Mouse (Mus musculus) heart, postnatal 14 days (tissue): ENCODE results near the gene Slc37a3. TPM values are rescaled to one million over a fixed set of nuclear protein-coding genes. Genes with fewer than 3 reads are reported as not detected.
"Not testable (repeated sequence)": the region's sequence is repeated elsewhere in the genome, so short reads cannot be mapped to it uniquely, and the experiment has no call there.

Source experiments
- DNase-seq, 2 experiments: peaks; one replicate each; pipeline ENCODE4 v3.0.0; 2021 to 2022
- intact Hi-C: fragments of 180-260 bp; cut with DNase I; formaldehyde crosslinking; loops from one replicate; pipeline ENCODE4 v1.15.1; 2025
- long read RNA-seq, 2 experiments: library from polyadenylated mRNA; stranded (forward); transcript quantifications; one replicate each; pipeline ENCODE4 v2.0.0; 2021
- total RNA-seq, 2 experiments: library from RNA; stranded (reverse); gene quantifications; 2 replicates each; pipeline ENCODE4 v1.2.3; 2021

Gene Slc37a3
- 10 to 100 TPM; 20.0 to 24.1 TPM for total RNA-seq
- long read RNA-seq, experiment 1, full-length matches to known transcripts, result 14 of 24 reads
- long read RNA-seq, experiment 1, partial matches to known transcripts, result 4 of 24 reads
- long read RNA-seq, experiment 1, other reads (novel, unspliced or antisense), result 6 of 24 reads
- long read RNA-seq, experiment 2, full-length matches to known transcripts, result 10 of 20 reads
- long read RNA-seq, experiment 2, partial matches to known transcripts, result 0 of 20 reads
- long read RNA-seq, experiment 2, other reads (novel, unspliced or antisense), result 10 of 20 reads

DNA sequence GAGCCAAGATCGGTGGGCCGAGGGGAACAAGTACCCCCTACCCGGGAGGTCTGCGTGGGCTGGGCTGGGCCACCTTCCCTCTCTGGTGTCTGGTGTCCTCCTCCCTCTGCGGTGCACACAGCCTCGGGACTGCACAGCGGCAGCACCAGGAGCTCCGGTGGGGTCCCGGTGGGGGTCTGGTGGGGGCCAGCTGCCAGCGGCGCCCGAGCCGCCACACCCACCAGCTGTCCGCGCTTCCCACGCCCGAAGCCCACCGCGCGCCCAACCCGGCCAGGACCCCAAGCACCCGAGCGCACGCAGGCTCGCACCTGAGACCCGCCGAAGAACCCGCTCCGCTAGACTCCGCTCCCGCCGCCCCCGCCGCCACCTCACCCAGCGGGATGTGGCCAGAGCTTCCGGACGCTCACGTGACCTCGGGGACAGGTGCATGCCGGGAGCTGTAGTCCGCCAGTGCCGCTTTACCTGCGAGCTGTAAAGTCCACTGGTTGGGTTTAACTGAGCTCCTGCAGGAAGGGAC is at the start of gene Slc37a3:
Slc37a3 (minus strand) TSS at position 365 of the 517 bp plus-strand sequence.
- peak; percentile 88 for DNase-seq
- intact Hi-C loops, result no loop called here

DNA sequence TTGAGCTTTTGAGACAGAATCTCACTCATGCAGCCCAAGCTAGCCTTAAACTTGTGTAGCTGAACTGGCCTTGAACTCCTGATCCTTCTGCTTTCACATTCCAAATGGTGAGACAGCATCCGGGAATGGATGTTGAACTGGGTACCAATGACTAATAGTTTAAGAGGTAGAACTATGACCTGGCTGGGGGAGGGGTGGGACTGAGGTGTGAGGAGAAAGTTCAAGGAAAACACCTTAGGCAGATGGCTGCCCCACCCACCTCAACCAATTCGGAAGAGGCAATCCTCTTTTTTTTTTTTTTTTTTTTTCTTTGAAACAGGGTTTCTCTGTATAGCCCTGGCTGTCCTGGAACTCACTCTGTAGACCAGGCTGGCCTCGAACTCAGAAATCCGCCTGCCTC is 49.2 kb upstream of the Slc37a3 start:
- intact Hi-C loops, result no loop called here
- no peak for DNase-seq

DNA sequence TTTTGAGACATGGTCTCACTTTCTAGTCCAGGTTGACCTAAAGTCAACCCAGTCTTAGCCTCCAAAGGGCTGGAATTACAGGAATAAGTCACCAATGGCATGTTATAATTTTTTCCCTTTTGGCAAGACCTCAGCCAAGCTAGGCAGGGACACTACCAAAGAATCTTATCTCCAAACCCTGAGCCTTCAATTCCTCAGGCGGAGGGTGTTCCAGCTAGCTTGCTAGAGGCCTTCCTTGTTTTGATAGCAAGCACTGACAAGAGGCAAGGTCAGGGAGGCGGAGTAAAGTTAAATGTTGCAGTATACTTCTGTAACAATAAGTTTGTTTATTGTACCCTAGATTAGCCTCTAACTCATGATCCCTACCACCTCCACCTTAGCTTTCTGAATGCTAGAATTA is 47.7 kb upstream of the Slc37a3 start:
- no peak for DNase-seq
- intact Hi-C loops, result no loop called here

DNA sequence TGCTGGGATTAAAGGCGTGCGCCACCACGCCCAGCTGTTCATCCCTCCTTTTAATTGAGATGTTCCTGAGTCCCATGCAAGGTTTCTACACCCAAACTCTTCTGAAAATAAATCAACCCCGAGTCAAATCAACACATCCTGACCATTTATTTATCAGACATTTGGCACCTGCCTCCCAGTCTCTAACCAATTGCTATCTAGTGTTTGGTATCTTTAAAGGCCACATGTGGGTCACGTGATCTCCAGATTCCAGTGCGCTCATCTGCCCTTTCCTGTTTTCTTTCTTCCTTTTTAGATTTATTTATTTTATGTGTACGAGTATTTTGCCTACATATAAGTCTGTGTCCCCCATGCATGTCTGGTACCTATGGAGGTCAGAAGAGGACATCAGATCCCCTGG is 46.2 kb upstream of the Slc37a3 start:
- no peak for DNase-seq
- intact Hi-C loops, result no loop called here

DNA sequence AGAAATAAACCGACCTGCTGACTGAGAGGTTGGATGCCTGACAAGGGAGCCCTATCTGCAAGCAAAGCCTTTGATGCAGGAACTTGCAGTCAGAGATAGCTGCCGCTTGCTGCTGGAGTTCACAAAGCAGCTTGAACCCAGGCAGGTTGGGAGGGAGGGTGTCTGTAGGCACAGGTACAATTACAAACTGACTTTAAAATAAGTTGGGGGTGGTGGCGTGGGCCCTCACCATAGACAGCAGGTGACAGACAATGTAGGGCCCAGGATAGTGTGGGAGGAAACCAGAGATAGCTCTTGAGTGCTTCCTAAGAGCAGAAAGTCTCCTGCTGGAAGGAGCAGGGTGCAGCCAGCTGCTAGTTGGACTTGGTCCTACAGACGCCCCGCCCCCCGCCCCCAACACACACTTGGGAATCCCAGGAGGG is 45.7 kb upstream of the Slc37a3 start:
- intact Hi-C loops, result no loop called here

DNA sequence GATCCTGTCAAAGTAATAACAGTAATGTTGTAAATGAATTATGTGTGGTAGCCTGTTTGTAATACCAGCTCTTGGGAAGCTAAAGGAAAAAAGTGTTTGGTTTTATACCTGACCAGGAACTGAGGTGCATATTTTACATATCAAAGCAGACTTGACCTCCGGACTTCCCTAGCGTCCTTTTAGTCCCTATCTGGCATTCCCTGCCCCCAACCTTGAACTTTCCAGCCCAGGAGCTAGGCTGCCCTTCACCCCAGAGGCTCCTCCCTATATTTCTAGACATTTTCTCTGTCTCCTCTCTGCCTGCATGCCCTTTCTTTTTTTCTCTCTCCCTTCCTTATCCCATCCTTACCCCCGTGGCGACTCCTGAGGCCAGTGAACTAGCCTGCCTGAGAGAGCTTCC is 43.4 kb upstream of the Slc37a3 start:
- intact Hi-C loops, result no loop called here
- DNase-seq, result no peak

More for the DNA sequence above, 45.7 kb upstream of the Slc37a3 start:
- DNase-seq, result no peak

DNA sequence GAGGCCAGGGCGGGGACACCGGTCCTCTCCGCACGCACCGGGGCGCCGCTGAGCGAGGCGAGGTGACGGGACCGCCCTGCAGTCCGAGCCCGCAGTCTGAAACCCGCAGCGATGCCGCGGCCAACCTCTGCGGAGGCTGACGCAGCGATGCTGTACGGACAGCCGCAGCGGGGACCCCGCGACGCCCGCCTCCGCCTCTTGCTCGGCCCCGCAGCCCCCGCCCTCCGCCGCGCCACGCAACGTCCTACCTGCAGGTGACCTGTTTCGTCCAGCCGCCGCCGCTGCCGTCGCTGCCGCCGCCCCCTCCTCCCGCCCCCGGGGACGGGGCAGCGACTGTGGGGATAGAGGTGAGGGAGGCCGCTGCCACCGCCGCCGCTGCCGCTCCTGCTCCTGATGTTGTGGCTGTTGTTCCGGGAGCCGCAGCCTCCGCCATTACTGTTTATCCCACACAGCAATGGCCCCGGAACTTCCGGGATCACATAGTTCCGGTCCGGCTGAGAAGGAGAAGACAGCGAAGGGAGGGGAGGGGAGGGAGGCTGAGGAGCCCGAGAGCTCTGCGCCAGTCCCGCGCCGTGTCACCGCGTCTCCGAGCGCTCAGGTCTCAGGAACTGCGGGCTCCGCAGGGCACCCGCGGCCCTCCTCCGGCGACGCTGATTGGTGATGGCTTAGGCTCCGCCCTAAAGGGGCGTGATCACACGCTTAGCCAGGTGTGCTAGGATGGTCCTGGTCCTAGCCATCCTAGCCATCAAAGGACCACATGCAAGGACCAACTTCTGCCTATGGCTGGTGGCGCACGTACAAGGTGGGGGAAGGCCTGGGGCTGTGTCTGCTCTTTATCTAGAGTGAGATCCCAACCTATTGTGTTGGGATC is 42.6 kb upstream of the Slc37a3 start, which contains the start of gene Mkrn1:
Mkrn1 (minus strand) TSS at position 612 of the 871 bp plus-strand sequence.
- intact Hi-C loops, result loop anchor here (5.0 kb wide), 1 partner anchor 147 kb away; no protein-coding TSS in a partner anchor

DNA sequence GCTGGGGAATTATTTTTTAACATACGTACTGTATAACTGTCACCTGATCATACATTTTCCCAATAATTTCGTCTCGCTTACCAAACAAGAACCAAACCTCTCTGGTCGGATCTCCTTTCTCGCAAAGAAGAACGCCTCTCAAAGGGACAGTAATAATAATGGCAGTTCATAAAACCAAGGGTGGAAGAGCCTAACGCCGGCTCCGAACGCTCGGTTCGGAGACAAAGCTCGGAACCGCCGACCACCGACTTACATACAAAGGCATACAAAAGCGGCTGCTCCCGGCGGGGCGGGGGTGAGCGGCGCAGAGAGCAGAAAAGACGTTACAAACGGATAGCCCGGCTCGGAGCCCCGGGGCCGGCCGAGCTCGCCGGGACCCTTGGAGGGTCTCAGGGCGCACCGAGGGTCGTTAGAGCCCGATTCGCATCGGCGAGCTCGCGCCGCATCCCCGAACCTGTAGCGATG is 41.9 kb upstream of the Slc37a3 start:
- no peak for DNase-seq
- intact Hi-C loops, result loop anchor here (5.0 kb wide), 1 partner anchor 148 kb away; no protein-coding TSS in a partner anchor

More for the DNA sequence above, 42.6 kb upstream of the Slc37a3 start, which contains the start of gene Mkrn1:
- DNase-seq, result peak; percentile 61 to 75

DNA sequence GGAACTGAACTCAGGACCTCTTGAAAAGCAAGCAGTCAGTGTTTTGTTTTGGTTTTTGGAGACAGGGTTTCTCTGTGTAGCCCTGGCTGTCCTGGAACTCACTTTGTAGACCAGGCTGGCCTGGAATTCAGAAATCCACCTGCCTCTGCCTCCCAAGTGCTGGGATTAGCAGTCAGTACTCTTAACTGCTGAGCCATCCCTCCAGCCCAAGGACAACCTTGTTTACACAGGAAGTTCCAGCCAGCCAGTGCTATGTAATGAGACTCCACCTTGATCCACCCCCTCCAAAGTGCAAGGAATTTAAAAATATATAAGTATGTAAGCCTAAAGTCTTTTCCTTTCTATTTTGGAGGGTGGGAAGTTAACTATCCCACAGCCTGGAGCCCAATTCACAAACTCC is 39.2 kb upstream of the Slc37a3 start:
- intact Hi-C loops, result loop anchor here (5.0 kb wide), 1 partner anchor 151 kb away; no protein-coding TSS in a partner anchor
- DNase-seq, result not testable (repeated sequence)

DNA sequence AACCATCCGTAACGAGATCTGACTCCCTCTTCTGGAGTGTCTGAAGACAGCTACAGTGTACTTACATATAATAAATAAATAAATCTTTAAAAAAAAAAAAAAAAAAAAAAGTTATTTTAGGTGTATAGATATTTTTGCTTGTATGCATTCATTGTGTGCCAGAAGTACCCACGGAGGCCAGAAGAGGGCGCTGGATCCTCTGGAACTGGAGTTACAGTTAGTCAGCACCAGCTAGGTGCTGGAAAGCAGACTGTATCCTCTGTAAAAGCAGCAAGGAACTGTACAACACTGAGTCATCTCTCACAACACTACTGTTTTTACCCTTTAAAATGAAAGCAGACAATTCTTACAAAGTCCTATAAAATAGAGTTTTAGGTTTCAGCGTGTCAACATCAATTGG is 38.3 kb upstream of the Slc37a3 start:
- DNase-seq, result peak; percentile 59 to 73
- intact Hi-C loops, result loop anchor here (5.0 kb wide), 1 partner anchor 152 kb away; no protein-coding TSS in a partner anchor

DNA sequence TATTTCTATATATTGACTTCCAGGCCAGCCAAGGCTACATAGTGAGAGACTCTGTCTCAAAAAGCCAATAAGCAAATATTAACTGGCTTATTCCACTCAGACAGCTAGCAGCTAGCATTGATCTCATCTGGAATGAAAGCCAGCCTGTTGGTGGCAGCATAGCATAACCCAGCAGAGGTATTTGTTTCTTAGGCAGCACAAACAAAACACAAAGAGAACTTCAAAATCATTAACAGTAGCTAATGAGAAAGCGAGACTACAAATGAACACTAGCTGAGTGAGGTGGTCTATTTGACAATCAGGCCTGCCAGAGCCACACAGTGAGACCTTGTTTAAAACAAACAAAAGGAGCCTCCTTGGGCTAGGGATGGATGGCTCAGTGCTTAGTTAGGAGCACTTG is 36.6 kb upstream of the Slc37a3 start:
- intact Hi-C loops, result no loop called here
- DNase-seq, result no peak

DNA sequence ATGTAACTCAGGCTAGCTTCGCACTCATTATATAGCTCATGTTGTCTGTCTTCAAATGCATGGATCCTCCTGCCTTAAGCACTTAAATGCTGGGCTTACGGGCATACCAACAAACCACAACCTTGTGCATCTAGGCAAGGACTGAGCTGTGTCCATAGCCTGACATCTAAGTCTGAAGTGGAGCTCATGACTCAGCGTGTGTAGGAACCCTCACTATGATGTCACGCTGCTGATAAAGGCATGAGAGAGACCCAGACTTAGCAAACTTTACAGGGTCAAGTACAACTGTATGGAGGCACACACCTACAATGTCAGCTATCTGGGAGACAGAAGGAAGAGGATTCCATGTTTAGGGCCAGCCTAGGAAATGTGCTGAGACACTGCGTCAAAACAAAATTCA is 29.0 kb upstream of the Slc37a3 start:
- intact Hi-C loops, result no loop called here
- no peak for DNase-seq

DNA sequence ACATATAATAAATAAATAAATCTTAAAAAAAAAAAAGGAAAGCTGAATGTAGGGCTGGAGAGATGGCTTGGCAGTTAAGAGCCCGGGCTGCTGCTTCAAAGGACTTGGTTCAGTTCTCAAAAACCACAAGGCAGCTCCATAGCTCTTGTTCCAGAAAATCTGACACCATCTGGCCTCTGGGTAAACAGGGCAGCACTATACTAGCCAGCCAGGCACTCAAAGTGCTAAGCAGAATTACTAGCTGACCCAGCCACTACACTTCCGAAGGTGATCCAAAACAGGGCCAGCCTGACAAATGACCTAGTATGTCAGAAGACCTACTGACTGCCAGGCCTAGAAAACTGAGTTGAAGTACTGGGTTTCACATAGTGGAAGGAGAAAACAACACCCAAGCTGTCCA is 25.7 kb upstream of the Slc37a3 start:
- intact Hi-C loops, result no loop called here
- DNase-seq, result no peak

DNA sequence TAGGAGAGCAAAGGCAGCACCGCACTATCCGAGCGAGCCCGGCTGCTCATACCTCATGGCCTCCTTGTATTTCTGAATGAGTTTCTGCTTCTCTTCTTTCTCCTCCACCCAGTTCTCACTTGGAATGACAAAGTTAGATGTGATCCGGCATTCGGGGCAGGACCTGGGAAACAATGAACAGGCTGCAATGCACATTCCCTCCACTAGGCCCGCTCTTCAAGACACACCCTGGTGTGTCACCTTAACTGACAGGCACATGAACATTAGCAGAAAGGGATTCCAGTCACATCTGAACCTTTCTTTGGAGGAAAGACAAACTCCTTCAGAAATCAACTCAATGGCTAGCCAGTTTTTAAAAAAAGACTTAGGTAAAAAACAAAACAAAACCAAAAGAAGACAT is 22.9 kb upstream of the Slc37a3 start:
- intact Hi-C loops, result no loop called here
- DNase-seq, result peak; percentile 34 to 53

DNA sequence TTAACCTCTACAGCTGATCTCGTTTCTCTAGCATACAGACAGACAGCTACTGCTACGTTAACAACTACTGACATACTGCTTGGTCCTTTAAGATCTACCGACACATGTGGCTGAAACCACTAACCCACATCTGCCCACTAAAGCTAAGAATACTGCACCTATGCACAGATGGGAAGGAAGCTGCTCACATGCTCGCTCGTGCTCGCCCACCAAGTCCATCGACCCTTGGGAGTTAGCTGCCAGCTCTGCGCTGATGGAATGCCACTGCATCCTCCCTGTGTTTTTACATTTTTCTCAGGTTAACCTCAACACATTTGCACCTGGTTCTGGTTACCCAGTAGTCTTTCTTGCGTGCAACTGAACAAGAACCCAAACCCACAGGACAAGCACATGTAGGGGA is 20.9 kb upstream of the Slc37a3 start:
- DNase-seq, result no peak
- intact Hi-C loops, result no loop called here

DNA sequence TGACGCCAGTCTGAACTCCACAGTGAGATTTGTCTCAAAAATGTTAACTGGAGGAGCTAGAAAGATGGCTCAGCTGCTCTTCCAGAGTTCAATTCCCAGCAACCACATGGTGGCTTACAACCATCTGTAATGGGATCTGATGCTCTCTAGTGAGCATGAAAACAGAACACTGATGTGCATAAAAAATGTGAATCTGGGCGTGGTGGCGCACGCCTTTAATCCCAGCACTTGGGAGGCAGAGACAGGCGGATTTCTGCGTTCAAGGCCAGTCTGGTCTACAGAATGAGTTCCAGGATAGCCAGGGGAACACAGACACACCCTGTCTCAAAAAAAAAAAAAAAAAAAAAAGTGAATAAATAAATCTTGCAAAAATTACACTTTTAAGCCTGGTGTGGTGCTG is 19.6 kb upstream of the Slc37a3 start:
- no peak for DNase-seq
- intact Hi-C loops, result no loop called here

DNA sequence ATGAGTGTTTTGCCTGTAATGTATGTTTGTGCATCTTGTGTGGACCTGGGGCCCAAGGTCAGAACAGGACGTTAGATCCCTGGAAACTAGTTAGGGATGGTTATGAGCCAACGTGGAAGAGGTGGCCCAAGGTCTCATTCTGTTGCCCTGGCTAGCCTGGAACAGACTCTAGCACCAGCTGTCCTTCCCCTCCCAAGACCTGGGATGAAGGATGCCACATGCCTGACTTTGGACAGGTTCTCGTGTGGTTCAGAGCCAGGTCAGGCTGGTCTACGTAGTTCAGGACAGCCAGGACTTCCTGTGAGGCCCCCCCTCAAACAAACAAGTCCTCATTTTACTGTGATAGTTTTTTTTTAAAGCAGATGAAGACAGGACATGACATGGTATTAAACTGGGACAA is 18.4 kb upstream of the Slc37a3 start:
- intact Hi-C loops, result no loop called here
- DNase-seq, result no peak

DNA sequence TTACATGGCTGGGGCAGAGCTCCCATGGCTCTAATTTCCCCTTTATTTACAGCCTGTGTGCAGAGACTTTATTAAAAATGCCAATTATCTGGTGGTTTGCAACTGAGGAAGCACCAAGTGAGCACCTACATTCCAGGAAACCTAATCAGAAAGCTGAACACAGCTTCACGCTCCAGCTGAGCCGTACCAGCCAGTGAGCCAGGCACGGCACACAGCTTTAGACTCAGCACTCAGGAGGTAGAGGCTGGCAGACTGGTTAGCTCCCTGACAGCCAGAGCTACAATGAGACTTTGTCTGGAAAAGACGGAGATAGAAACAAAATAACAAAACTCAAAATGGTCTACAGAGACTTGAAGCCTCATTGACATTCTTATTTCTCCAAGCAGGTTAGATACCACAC is 18.0 kb upstream of the Slc37a3 start:
- no peak for DNase-seq
- intact Hi-C loops, result no loop called here

DNA sequence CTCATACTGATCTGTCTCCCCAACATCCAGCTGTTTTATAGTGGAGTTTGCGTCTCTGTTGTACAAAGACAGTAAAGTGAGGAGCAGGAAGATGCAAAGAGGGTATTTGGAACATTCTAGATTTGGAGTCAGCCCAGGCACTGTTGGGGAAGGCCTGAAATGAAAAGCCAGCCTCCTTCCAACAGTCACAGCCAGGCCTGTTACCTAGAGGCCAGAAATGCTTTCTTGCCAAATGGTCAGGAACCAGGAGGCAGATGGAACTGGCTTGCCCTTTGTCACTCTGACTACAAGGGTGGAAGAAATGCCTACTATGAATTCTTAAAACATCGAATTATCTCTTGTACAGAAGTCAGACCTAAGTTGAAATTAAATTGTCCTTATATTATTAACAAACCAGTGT is 12.5 kb upstream of the Slc37a3 start:
- intact Hi-C loops, result no loop called here
- DNase-seq, result no peak

DNA sequence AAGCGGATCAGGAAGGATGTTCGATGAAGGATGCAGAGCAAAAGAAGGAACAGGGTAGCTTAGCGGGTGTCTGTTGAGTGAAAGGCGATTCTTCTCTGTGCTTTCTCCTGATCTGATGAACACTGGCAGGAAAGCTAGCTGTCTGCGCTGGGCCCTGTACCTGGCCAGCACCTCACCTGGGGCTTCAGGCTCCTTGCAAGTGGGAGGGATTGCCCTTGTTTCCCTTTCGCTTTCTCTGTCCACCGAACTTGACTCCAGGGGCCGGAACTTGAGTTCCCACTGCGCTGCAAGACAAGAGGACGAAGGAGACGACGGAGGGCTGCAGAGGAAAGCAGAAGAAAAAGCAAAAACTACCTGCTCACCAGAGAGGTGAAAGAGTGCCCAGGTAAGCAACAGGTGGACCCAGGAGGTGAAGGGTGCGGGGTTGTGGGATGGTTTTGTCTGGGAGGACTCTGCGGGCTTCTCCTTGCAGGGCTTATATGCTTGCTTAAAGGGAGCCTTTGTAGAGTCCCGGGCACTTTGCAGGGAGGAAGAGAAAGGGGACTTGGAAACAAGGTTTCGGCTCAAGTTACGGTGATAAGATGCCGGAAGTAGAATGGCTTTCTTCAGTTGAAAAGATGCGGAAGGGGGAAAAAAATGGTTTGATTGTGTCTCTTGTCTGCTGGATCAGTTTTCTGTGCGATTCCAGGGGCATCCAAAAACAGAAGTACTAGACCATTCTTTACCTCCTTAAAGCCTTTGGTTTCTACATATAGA is 3.8 kb upstream of the Slc37a3 start, which contains the start of gene Rab19:
Rab19 (plus strand) TSS at position 51 of the 756 bp plus-strand sequence.
- DNase-seq, result peak; percentile 23 to 40
- intact Hi-C loops, result no loop called here
